Mouse (Mus musculus) embryonic fibroblast, embryonic 13.5 days (primary cell): ENCODE measurements around the gene Clptm1. TPM values are rescaled to one million over a fixed set of nuclear protein-coding genes. Genes with fewer than 3 reads are reported as not detected.

Experiments
- H3K27ac ChIP-seq: 2 replicates; pipeline ENCODE4 v1.5.1; 2012; ENCODE audit warnings: low read length, control low read depth, inconsistent platforms; ENCODE audit not compliant: insufficient read depth
- H3K4me1 ChIP-seq: 2 replicates; pipeline ENCODE4 v1.6.1; 2011; ENCODE audit warnings: low read length; ENCODE audit not compliant: control insufficient read depth, insufficient read depth
- H3K4me3 ChIP-seq: 2 replicates; pipeline ENCODE4 v1.5.1; 2011; ENCODE audit warnings: mild to moderate bottlenecking, control low read depth, low read length; ENCODE audit not compliant: insufficient read depth
- CTCF ChIP-seq: IDR thresholded peaks from 2 replicates; pipeline ENCODE4 v1.5.1; 2011; ENCODE audit warnings: mild to moderate bottlenecking, control low read depth, low read length, moderate library complexity, borderline replicate concordance; ENCODE audit not compliant: insufficient read depth
- POLR2A ChIP-seq: IDR thresholded peaks from 2 replicates; pipeline ENCODE4 v1.6.1; 2011; ENCODE audit warnings: low read depth, mild to moderate bottlenecking, control low read depth, low read length, moderate library complexity
- polyA plus RNA-seq: library from polyadenylated mRNA; stranded (reverse); fragments of >200 nt; gene quantifications from 2 replicates; pipeline ENCODE4 v1.2.4, GENCODE M21; 2011; ENCODE audit warnings: low read depth; ENCODE audit not compliant: missing spikeins, insufficient read length

Gene Clptm1
- polyA plus RNA-seq, 1 experiment: 124 TPM

GRCm38 (mm10) chr7:19667434-19667833, 2.6 kb upstream of the Clptm1 start:
- no peak for TF ChIP-seq POLR2A
- no peak for TF ChIP-seq CTCF
- no peak overlapping the region for H3K4me3 ChIP-seq
- H3K4me1 ChIP-seq: no peaks in the 10 kb centered on the region; the same call in 1 of the 2 replicates
- no peak overlapping the region for H3K27ac ChIP-seq

- Histone ChIP-seq H3K4me3 (no peak overlapping the region), H3K27ac (no peak overlapping the region), H3K4me1 (no peaks in the 10 kb centered on the region; the same call in 1 of the 2 replicates)
- TF ChIP-seq POLR2A (no peak), CTCF (no peak)
These were observed 1.9 kb upstream of the Clptm1 start for GRCm38 (mm10) chr7:19666750-19667149.

GRCm38 (mm10) chr7:19664455-19664954, 328 bp downstream of the Clptm1 start:
- H3K27ac ChIP-seq: no peak overlapping the region
- H3K4me3 ChIP-seq: peak overlapping the region; percentile 88
- TF ChIP-seq POLR2A (no peak), CTCF (no peak)
- H3K4me1 ChIP-seq: no peaks in the 10 kb centered on the region; the same call in 1 of the 2 replicates

DNA sequence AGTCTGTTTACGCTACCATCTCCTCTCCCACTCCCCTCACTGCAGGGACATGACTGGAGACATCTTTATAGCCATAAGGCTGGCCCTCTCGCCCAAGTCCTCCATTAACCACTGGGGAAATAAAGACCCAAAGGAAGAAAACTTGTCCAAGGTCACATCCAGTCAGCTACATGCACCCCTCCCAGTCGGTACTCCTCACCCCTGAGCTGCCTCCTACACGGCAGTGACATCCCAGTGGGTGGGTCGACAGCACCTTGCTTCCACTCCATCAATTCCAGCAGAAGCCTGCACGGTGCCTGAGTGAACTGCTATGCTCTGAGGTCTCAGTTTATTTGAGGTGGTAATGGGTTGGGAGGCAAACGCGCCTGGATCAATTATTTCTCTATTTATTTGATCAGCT, 893 bp downstream of the Clptm1 start:
- Histone ChIP-seq H3K4me1 (no peaks in the 10 kb centered on the region; the same call in 1 of the 2 replicates), H3K27ac (no peak overlapping the region), H3K4me3 (peak overlapping the region; percentile 88)
- TF ChIP-seq CTCF: no peak
- TF ChIP-seq POLR2A: no peak

DNA sequence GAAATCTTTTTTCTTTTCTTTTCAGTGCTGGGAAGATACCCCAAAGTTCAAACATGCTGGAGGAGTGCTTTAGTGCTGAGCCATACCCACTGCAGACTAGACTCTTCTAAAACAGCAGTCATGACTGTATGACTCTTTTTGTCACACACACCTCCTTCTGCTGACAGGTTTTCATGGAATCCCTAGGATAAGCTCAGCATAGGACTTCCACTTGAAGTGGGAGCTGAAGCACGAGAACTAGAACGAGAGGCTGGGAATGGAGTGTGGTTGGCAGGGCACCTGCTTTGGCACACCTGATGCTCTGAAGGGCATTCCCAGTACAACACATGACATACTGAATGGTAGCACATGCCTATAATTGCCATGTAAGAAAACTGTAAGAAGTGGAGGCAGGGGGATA, 12.2 kb downstream of the Clptm1 start:
- Histone ChIP-seq H3K4me3 (no peak overlapping the region), H3K4me1 (no peaks in the 10 kb centered on the region), H3K27ac (no peak overlapping the region)
- no peak for TF ChIP-seq POLR2A
- TF ChIP-seq CTCF: no peak

DNA sequence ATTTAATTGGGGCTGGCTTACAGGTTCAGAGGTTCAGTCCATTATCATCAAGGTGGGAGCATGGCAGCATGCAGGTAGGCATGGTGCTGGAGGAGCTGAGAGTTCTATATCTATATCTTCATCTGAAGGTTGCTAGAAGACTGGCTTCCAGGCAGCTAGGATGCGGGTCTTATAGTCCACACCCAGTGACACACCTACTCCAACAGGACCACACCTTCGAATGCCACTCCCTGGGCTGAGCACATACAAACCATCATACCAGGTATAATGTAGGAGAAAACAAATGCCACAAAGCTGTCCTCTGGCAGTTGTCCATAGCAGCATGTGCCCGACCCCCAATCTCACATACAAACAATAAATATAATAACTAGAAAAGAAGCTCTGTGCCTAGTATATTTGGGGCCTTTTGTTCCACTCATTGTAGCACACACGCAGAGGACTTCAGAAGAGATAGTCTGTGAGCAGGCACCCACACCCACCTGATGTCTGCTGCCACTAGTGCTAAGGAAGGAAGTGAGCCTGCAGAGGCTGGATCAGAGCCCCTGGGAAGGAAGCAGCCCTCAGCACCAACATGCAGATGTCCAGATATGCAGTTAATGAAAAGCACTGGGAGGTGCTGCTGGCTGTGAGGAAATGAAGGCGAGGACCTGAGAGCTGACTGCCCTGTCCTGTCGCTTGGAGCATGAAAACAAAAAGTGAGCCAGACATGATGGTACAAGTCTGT, 13.6 kb downstream of the Clptm1 start:
- Histone ChIP-seq H3K4me3 (no peak overlapping the region), H3K27ac (no peak overlapping the region), H3K4me1 (no peaks in the 10 kb centered on the region)
- TF ChIP-seq CTCF (no peak), POLR2A (no peak)

DNA sequence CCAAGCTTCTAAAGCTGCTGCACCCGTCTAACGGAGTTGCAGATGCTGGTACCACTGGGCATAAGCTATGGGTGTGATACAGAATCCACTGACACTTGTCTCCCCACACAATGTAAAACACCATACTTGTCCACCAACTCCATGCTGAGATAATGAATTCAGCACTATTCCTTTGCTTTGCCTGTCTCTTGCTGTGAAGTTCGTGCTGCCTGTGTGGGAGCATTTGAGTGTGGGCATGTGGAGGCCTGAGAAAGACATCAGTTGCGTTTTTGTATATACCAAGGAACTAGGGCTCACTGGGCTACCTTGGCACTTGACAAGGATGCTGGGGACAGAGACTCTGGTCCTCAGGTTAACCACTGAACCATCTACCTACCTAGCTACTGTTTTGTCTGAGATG, 23.6 kb downstream of the Clptm1 start:
- no peak for TF ChIP-seq POLR2A
- no peak for TF ChIP-seq CTCF
- H3K4me3 ChIP-seq: no peak overlapping the region
- H3K27ac ChIP-seq: no peak overlapping the region
- H3K4me1 ChIP-seq: no peaks in the 10 kb centered on the region

DNA sequence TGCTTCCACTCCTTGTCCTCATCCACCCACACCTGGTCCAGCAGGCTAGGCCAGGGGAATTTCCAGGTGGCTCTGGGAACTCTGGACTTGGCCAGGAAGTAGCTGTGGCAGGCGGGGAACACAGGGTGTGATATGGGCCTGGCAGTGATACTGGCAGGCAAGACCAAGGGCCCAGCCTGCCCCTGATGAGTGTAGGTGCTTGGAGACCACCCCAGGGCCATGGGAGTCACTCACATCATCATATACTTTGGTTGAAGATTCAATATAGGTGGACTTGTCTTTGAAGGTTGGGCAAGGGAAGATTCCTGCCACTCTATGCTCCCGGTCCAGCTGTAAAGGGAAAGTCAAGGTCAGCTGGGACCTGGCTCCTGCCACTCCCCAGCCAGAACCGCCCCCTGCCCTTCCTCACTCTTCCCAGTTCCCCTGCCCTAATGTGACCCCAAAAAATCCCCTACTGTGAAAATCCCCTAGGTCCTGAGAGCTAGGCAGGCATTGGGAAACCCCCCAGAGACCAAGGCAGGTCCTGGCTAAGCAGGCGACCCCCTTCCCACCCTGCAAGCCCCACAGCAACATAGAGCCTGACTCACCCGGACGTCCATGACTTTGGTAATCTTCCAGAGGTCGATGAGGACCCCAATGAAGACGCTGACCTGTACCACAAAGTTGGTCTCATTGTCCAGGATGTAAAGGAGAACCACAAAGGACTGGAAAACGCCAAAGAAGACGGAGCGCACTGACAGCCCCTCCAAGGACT, 29.6 kb downstream of the Clptm1 start:
- Histone ChIP-seq H3K4me3 (no peak overlapping the region), H3K4me1 (no peaks in the 10 kb centered on the region), H3K27ac (no peak overlapping the region)
- TF ChIP-seq POLR2A (no peak), CTCF (no peak)

GRCm38 (mm10) chr7:19634591-19634990, 30.2 kb downstream of the Clptm1 start:
- no peak for TF ChIP-seq CTCF
- TF ChIP-seq POLR2A: no peak
- no peaks in the 10 kb centered on the region for H3K4me1 ChIP-seq

DNA sequence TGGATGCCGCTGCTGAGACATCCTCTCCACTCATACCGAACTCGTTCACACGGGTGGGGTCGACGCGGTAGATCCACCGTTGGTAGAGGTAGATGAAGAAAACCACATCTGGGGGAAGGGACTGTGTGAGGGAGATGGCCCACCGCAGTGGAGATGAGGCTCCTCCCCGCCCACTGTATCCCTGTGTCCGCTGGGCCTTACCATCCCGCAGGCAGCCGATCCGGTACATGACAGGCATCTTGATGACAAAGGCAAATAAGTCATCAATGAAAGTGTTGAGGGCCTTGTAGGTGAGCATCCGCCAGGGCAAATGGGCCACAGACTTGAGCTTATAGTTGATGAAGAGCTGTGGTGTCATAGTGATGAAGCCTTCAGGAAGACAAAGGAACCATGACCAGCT, 31.0 kb downstream of the Clptm1 start:
- TF ChIP-seq POLR2A: no peak
- TF ChIP-seq CTCF: no peak
- Histone ChIP-seq H3K4me1 (no peaks in the 10 kb centered on the region), H3K27ac (no peak overlapping the region), H3K4me3 (no peak overlapping the region)

More at GRCm38 (mm10) chr7:19634591-19634990, 30.2 kb downstream of the Clptm1 start:
- H3K27ac ChIP-seq: no peak overlapping the region
- H3K4me3 ChIP-seq: no peak overlapping the region
